Mouse (Mus musculus): ENCODE data around the gene Hnrnpll. TPM values are rescaled to one million over a fixed set of nuclear protein-coding genes. Genes with fewer than 3 reads are reported as not detected.

The Hnrnpll gene
- total and polyA plus RNA-seq, 2 experiments from 2014 or later = 19.0 to 37.5 TPM

GRCm38 (mm10) chr17:79999631-80000030 is 62.5 kb downstream of the Hnrnpll start:
- peak overlapping the region; percentile 11; the same call in 1 of the 2 replicates for H3K27ac ChIP-seq (ENCODE audit: low read depth)
- no peak overlapping the region for H3K4me3 ChIP-seq (ENCODE audit: low read depth, low read length)
- no peak for TF ChIP-seq CTCF (IDR thresholded peaks at IDR 0.05; ENCODE audit: low read depth)
- H3K36me3 ChIP-seq (replicated peaks; ENCODE audit: control insufficient read depth, insufficient read depth, low read length) = no peaks in the 10 kb centered on the region
- no peak overlapping the region for H3K9ac ChIP-seq (replicated peaks; ENCODE audit: low read depth, low read length)
- no peak overlapping the region for H3K4me2 ChIP-seq (ENCODE audit: low read depth, low read length)
- 91% methylated on average over 14 of the region's 14 CpGs for WGBS
- H3K9me3 ChIP-seq (replicated peaks; ENCODE audit: control insufficient read depth, low read length) = no peaks in the 10 kb centered on the region
- DNase-seq (ENCODE audit: low spot score) (no peak), ATAC-seq (ENCODE audit: insufficient read depth, low read depth) (no peak)
- no peaks in the 10 kb centered on the region for H3K4me1 ChIP-seq (ENCODE audit: control insufficient read depth, insufficient read depth)
- no peaks in the 10 kb centered on the region for H3K27me3 ChIP-seq (ENCODE audit: control insufficient read depth, insufficient read depth, low read length)

- H3K27ac ChIP-seq (ENCODE audit: low read depth) = no peak overlapping the region; the same call in 1 of the 2 replicates
- ATAC-seq (ENCODE audit: insufficient read depth, low read depth) (no peak), DNase-seq (ENCODE audit: low spot score) (no peak)
- H3K36me3 ChIP-seq (replicated peaks; ENCODE audit: control insufficient read depth, insufficient read depth, low read length) = no peaks in the 10 kb centered on the region
- H3K9me3 ChIP-seq (replicated peaks; ENCODE audit: control insufficient read depth, low read length) = no peaks in the 10 kb centered on the region
- H3K4me1 ChIP-seq (ENCODE audit: control insufficient read depth, insufficient read depth) = no peaks in the 10 kb centered on the region
- H3K9ac ChIP-seq (replicated peaks; ENCODE audit: low read depth, low read length) = no peak overlapping the region
- no peak for TF ChIP-seq EP300 (IDR thresholded peaks at IDR 0.05; ENCODE audit: low read depth)
- no peak for TF ChIP-seq CTCF (IDR thresholded peaks at IDR 0.05; ENCODE audit: low read depth)
- H3K4me2 ChIP-seq (ENCODE audit: low read depth, low read length) = no peak overlapping the region
- H3K4me3 ChIP-seq (ENCODE audit: low read depth, low read length) = no peak overlapping the region
- no peaks in the 10 kb centered on the region for H3K27me3 ChIP-seq (ENCODE audit: control insufficient read depth, insufficient read depth, low read length)
- 70% methylated on average over 5 of the region's 5 CpGs for WGBS
Observed at GRCm38 (mm10) chr17:79998986-79999385, 63.1 kb downstream of the Hnrnpll start.

GRCm38 (mm10) chr17:79995091-79995691 is 66.9 kb downstream of the Hnrnpll start:
- Histone ChIP-seq H3K9me3 (replicated peaks; ENCODE audit: control insufficient read depth, low read length) (no peaks in the 10 kb centered on the region), H3K4me3 (ENCODE audit: low read depth, low read length) (no peak overlapping the region), H3K27me3 (ENCODE audit: control insufficient read depth, insufficient read depth, low read length) (no peaks in the 10 kb centered on the region), H3K9ac (replicated peaks; ENCODE audit: low read depth, low read length) (no peak overlapping the region), H3K27ac (ENCODE audit: low read depth) (no peak overlapping the region), H3K4me1 (ENCODE audit: control insufficient read depth, insufficient read depth) (no peaks in the 10 kb centered on the region), H3K36me3 (replicated peaks; ENCODE audit: control insufficient read depth, insufficient read depth, low read length) (no peaks in the 10 kb centered on the region), H3K4me2 (ENCODE audit: low read depth, low read length) (no peak overlapping the region)
- ATAC-seq (ENCODE audit: insufficient read depth, low read depth) (no peak), DNase-seq (ENCODE audit: low spot score) (no peak)
- TF ChIP-seq CTCF (IDR thresholded peaks at IDR 0.05; ENCODE audit: low read depth) = no peak
- TF ChIP-seq EP300 (IDR thresholded peaks at IDR 0.05; ENCODE audit: low read depth) = no peak
- WGBS = 84% methylated on average over 3 of the region's 3 CpGs

GRCm38 (mm10) chr17:79992114-79992513 is 70.0 kb downstream of the Hnrnpll start:
- H3K4me1 ChIP-seq (ENCODE audit: control insufficient read depth, insufficient read depth) = no peaks in the 10 kb centered on the region
- H3K36me3 ChIP-seq (replicated peaks; ENCODE audit: control insufficient read depth, insufficient read depth, low read length) = no peaks in the 10 kb centered on the region
- H3K9ac ChIP-seq (replicated peaks; ENCODE audit: low read depth, low read length) = no peak overlapping the region
- 88% methylated on average over 3 of the region's 3 CpGs for WGBS
- no peaks in the 10 kb centered on the region for H3K27me3 ChIP-seq (ENCODE audit: control insufficient read depth, insufficient read depth, low read length)
- no peak overlapping the region for H3K27ac ChIP-seq (ENCODE audit: low read depth)
- H3K4me3 ChIP-seq (ENCODE audit: low read depth, low read length) = no peak overlapping the region
- no peak for TF ChIP-seq EP300 (IDR thresholded peaks at IDR 0.05; ENCODE audit: low read depth)
- no peak for TF ChIP-seq CTCF (IDR thresholded peaks at IDR 0.05; ENCODE audit: low read depth)
- DNase-seq (ENCODE audit: low spot score) (no peak), ATAC-seq (ENCODE audit: insufficient read depth, low read depth) (no peak)
- H3K9me3 ChIP-seq (replicated peaks; ENCODE audit: control insufficient read depth, low read length) = no peaks in the 10 kb centered on the region
- no peak overlapping the region for H3K4me2 ChIP-seq (ENCODE audit: low read depth, low read length)

GRCm38 (mm10) chr17:79991166-79991958 is 70.8 kb downstream of the Hnrnpll start:
- no peak overlapping the region for H3K4me3 ChIP-seq (ENCODE audit: low read depth, low read length)
- no peaks in the 10 kb centered on the region for H3K27me3 ChIP-seq (ENCODE audit: control insufficient read depth, insufficient read depth, low read length)
- TF ChIP-seq EP300 (IDR thresholded peaks at IDR 0.05; ENCODE audit: low read depth) (no peak), CTCF (IDR thresholded peaks at IDR 0.05; ENCODE audit: low read depth) (no peak)
- 79% methylated on average over 12 of the region's 12 CpGs for WGBS
- DNase-seq (ENCODE audit: low spot score) (no peak), ATAC-seq (ENCODE audit: insufficient read depth, low read depth) (no peak)
- no peaks in the 10 kb centered on the region for H3K9me3 ChIP-seq (replicated peaks; ENCODE audit: control insufficient read depth, low read length)
- no peaks in the 10 kb centered on the region for H3K36me3 ChIP-seq (replicated peaks; ENCODE audit: control insufficient read depth, insufficient read depth, low read length)
- H3K4me2 ChIP-seq (ENCODE audit: low read depth, low read length) = no peak overlapping the region
- H3K4me1 ChIP-seq (ENCODE audit: control insufficient read depth, insufficient read depth) = no peaks in the 10 kb centered on the region
- no peak overlapping the region for H3K9ac ChIP-seq (replicated peaks; ENCODE audit: low read depth, low read length)
- no peak overlapping the region for H3K27ac ChIP-seq (ENCODE audit: low read depth)
